7 mouse cellular contexts compared by ENCODE assay signal in the genomic region with DNA sequence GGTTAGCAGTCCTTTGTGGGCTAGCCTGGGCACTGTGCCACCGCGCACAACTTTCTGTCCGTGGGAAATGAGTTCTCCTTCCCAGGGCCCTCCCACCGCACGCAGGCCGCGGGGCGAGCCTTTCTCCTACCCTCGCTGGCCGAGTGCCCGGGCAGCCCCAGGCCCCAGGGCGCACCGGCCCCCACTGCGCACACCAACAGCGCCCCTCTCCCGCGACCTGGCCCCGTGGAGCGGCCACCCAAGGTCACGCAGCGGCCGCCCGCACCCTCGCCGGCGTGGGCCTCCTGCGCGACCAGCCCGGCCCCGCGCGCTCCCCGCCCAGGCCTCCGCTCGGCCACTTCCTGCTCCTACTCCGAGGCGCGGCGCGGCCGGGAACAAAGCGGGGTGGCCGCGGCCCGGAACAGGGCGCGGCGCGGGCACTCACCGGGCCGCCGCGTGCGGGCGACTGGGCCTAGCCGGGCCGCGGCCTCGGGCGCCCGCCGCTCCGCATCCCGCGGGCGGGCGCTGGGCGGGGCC. TPM values are rescaled to one million over a fixed set of nuclear protein-coding genes. Genes with fewer than 3 reads are reported as not detected.
A peak's percentile ranks its signal among the peaks of the same experiment; 100 is the strongest.
DNase-seq lines count a peak whose midpoint lies in the region; ATAC-seq and TF ChIP-seq lines count a peak whose summit lies in the region.

No protein-coding gene starts in this region.

- peak overlapping the region; percentile 72 for H3K4me3 ChIP-seq in spleen, adult 2 months (ENCODE audit: extremely low read depth, insufficient read depth, insufficient read length)
- peak overlapping the region; percentile 93 for H3K4me3 ChIP-seq in brown adipose tissue, adult 24 weeks (ENCODE audit: insufficient read depth, low read depth, low read length)
- H3K4me3 ChIP-seq in heart, embryonic 10.5 days: peak overlapping the region; percentile 98
- H3K4me3 ChIP-seq in kidney, embryonic 16.5 days (ENCODE audit: low read length): peak overlapping the region; percentile 99
- peak overlapping the region; percentile 83 for H3K4me3 ChIP-seq in stomach, embryonic 15.5 days (replicated peaks)

- peak overlapping the region; percentile 74 for H3K27ac ChIP-seq in spleen, adult 2 months (ENCODE audit: insufficient read depth, low read length)
- peak overlapping the region; percentile 88 for H3K27ac ChIP-seq in brown adipose tissue, adult 24 weeks (replicated peaks; ENCODE audit: low read depth, low read length)
- H3K27ac ChIP-seq in heart, embryonic 10.5 days: peak overlapping the region; percentile 100
- H3K27ac ChIP-seq in kidney, embryonic 16.5 days (ENCODE audit: low read length): peak overlapping the region; percentile 97
- peak overlapping the region; percentile 99 for H3K27ac ChIP-seq in stomach, embryonic 15.5 days

- no peak for DNase-seq in spleen, adult 2 months (ENCODE audit: low read depth in 1 of 2, low spot score in 2 of 2)
- DNase-seq in spleen, postnatal 14 days (ENCODE audit: low spot score in 2 of 2): no peak
- DNase-seq in heart, embryonic 10.5 days (ENCODE audit: low spot score): no peak
- DNase-seq in lung, postnatal 36 days: peak; percentile 46

- TF ChIP-seq CTCF in spleen, adult 2 months (IDR thresholded peaks at IDR 0.05; ENCODE audit: extremely low read depth, insufficient read depth, insufficient read length, insufficient replicate concordance): no peak

- peaks cover under 1% of the 10 kb centered on the region for H3K27me3 ChIP-seq in spleen, adult 2 months (ENCODE audit: control insufficient read depth, insufficient read depth, low read length)
- H3K27me3 ChIP-seq in heart, embryonic 10.5 days (ENCODE audit: insufficient read depth, poor library complexity, severe bottlenecking): peaks cover 19% of the 10 kb centered on the region
- H3K27me3 ChIP-seq in kidney, embryonic 16.5 days (ENCODE audit: insufficient read depth, low read length): 0 out of 2 replicates have a peak, but pooled peaks cover 4% of the 10 kb centered on the region
- no peaks in the 10 kb centered on the region for H3K27me3 ChIP-seq in stomach, embryonic 15.5 days (replicated peaks)

- peaks cover 5% of the 10 kb centered on the region; the same call in 1 of the 2 replicates for H3K36me3 ChIP-seq in spleen, adult 2 months (ENCODE audit: control insufficient read depth, insufficient read depth, low read length)
- peaks cover 27% of the 10 kb centered on the region for H3K36me3 ChIP-seq in heart, embryonic 10.5 days
- H3K36me3 ChIP-seq in kidney, embryonic 16.5 days (ENCODE audit: insufficient read depth, low read length): peaks cover 23% of the 10 kb centered on the region
- H3K36me3 ChIP-seq in stomach, embryonic 15.5 days: peaks cover 28% of the 10 kb centered on the region

- peak; percentile 0; the same call in 1 of the 2 replicates for ATAC-seq in kidney, embryonic 16.5 days (ENCODE audit: low FRiP score, low TSS enrichment)
- no peak for ATAC-seq in stomach, embryonic 15.5 days (ENCODE audit: insufficient read depth, low FRiP score, low read depth)

- TF ChIP-seq POLR2A in spleen, adult 2 months (IDR thresholded peaks at IDR 0.05; ENCODE audit: low read depth, low read length): no peak

- H3K9ac ChIP-seq in kidney, embryonic 16.5 days (replicated peaks; ENCODE audit: low read length): peak overlapping the region; percentile 100
- peak overlapping the region; percentile 90 for H3K9ac ChIP-seq in stomach, embryonic 15.5 days

- no peaks in the 10 kb centered on the region for H3K9me3 ChIP-seq in heart, embryonic 10.5 days
- H3K9me3 ChIP-seq in kidney, embryonic 16.5 days (ENCODE audit: low read length): no peaks in the 10 kb centered on the region
- H3K9me3 ChIP-seq in stomach, embryonic 15.5 days: no peaks in the 10 kb centered on the region

- 4% methylated on average over 63 of the region's 68 CpGs for WGBS in spleen, adult 2 months
- WGBS in heart, embryonic 10.5 days: 4% methylated on average over 68 of the region's 68 CpGs
- WGBS in kidney, embryonic 16.5 days: 0% methylated on average over 32 of the region's 68 CpGs
- WGBS in stomach, embryonic 15.5 days: 0% methylated on average over 44 of the region's 68 CpGs

- peaks cover 20% of the 10 kb centered on the region; the same call in 1 of the 2 replicates for H3K4me1 ChIP-seq in spleen, adult 2 months (ENCODE audit: control insufficient read depth, insufficient read depth, insufficient read length)
- peaks cover 39% of the 10 kb centered on the region for H3K4me1 ChIP-seq in brown adipose tissue, adult 24 weeks (ENCODE audit: control insufficient read depth, insufficient read depth, insufficient read length, low read length)
- H3K4me1 ChIP-seq in heart, embryonic 10.5 days: peaks cover 73% of the 10 kb centered on the region
- H3K4me1 ChIP-seq in kidney, embryonic 16.5 days (ENCODE audit: insufficient read depth, low read length): peaks cover 75% of the 10 kb centered on the region
- peaks cover 78% of the 10 kb centered on the region for H3K4me1 ChIP-seq in stomach, embryonic 15.5 days

- H3K4me2 ChIP-seq in kidney, embryonic 16.5 days (replicated peaks; ENCODE audit: low read depth, low read length): peak overlapping the region; percentile 72
- H3K4me2 ChIP-seq in stomach, embryonic 15.5 days: peak overlapping the region; percentile 89

RNA-seq across cellular contexts. Expression of gene Akt1, which starts 1.1 kb away (rescaled TPM):
- 105 and 137 TPM in 2 replicates for polyA plus RNA-seq in spleen, adult 2 months (2012; rRNA removed)
- 31.5 and 38.8 TPM in 2 replicates for polyA plus RNA-seq in brown adipose tissue, adult 24 weeks (2012; ENCODE audit: insufficient read depth, insufficient read length, missing spikeins)
- polyA plus RNA-seq in heart, embryonic 10.5 days (2016; fragmentation: Nextera tagmentation; extraction: Ambion mirVana): 57.1 and 82.0 TPM in 2 replicates
- 49.5 TPM in 2 replicates for polyA plus RNA-seq in kidney, embryonic 16.5 days (2015; fragmentation: Nextera tagmentation; extraction: Ambion mirVana)
- 161 and 170 TPM in 2 replicates for polyA plus RNA-seq in stomach, embryonic 15.5 days (2015; fragmentation: Nextera tagmentation; extraction: Ambion mirVana)

RNA-seq across cellular contexts. Expression of gene Zbtb42, which starts 5.0 kb away (rescaled TPM):
- 7.6 and 11.5 TPM in 2 replicates for polyA plus RNA-seq in spleen, adult 2 months (2012; rRNA removed)
- polyA plus RNA-seq in brown adipose tissue, adult 24 weeks (2012; ENCODE audit: insufficient read depth, insufficient read length, missing spikeins): 0.58 and 0.75 TPM in 2 replicates
- polyA plus RNA-seq in heart, embryonic 10.5 days (2016; fragmentation: Nextera tagmentation; extraction: Ambion mirVana): 3.9 and 4.3 TPM in 2 replicates
- 6.4 and 7.0 TPM in 2 replicates for polyA plus RNA-seq in kidney, embryonic 16.5 days (2015; fragmentation: Nextera tagmentation; extraction: Ambion mirVana)
- polyA plus RNA-seq in stomach, embryonic 15.5 days (2015; fragmentation: Nextera tagmentation; extraction: Ambion mirVana): 9.3 and 10.8 TPM in 2 replicates

RNA-seq across cellular contexts. Expression of gene Siva1, which starts 29.2 kb away (rescaled TPM):
- polyA plus RNA-seq in spleen, adult 2 months (2012; rRNA removed): 31.6 and 42.5 TPM in 2 replicates
- polyA plus RNA-seq in brown adipose tissue, adult 24 weeks (2012; ENCODE audit: insufficient read depth, insufficient read length, missing spikeins): 36.7 and 42.7 TPM in 2 replicates
- 175 and 207 TPM in 2 replicates for polyA plus RNA-seq in heart, embryonic 10.5 days (2016; fragmentation: Nextera tagmentation; extraction: Ambion mirVana)
- polyA plus RNA-seq in kidney, embryonic 16.5 days (2015; fragmentation: Nextera tagmentation; extraction: Ambion mirVana): 273 and 296 TPM in 2 replicates
- 198 and 214 TPM in 2 replicates for polyA plus RNA-seq in stomach, embryonic 15.5 days (2015; fragmentation: Nextera tagmentation; extraction: Ambion mirVana)

RNA-seq across cellular contexts. Expression of gene Cep170b, which starts 46.6 kb away (rescaled TPM):
- 7.6 and 9.1 TPM in 2 replicates for polyA plus RNA-seq in spleen, adult 2 months (2012; rRNA removed)
- polyA plus RNA-seq in brown adipose tissue, adult 24 weeks (2012; ENCODE audit: insufficient read depth, insufficient read length, missing spikeins): 1.6 and 1.8 TPM in 2 replicates
- 3.9 and 6.6 TPM in 2 replicates for polyA plus RNA-seq in heart, embryonic 10.5 days (2016; fragmentation: Nextera tagmentation; extraction: Ambion mirVana)
- 15.7 and 17.5 TPM in 2 replicates for polyA plus RNA-seq in kidney, embryonic 16.5 days (2015; fragmentation: Nextera tagmentation; extraction: Ambion mirVana)
- polyA plus RNA-seq in stomach, embryonic 15.5 days (2015; fragmentation: Nextera tagmentation; extraction: Ambion mirVana): 24.3 and 24.6 TPM in 2 replicates

RNA-seq across cellular contexts. Expression of gene Adssl1, which starts 53.8 kb away (rescaled TPM):
- 10.7 and 18.8 TPM in 2 replicates for polyA plus RNA-seq in spleen, adult 2 months (2012; rRNA removed)
- polyA plus RNA-seq in brown adipose tissue, adult 24 weeks (2012; ENCODE audit: insufficient read depth, insufficient read length, missing spikeins): 34.5 and 46.5 TPM in 2 replicates
- 57.2 and 99.3 TPM in 2 replicates for polyA plus RNA-seq in heart, embryonic 10.5 days (2016; fragmentation: Nextera tagmentation; extraction: Ambion mirVana)
- polyA plus RNA-seq in kidney, embryonic 16.5 days (2015; fragmentation: Nextera tagmentation; extraction: Ambion mirVana): 10.7 and 12.7 TPM in 2 replicates
- 4.3 and 4.4 TPM in 2 replicates for polyA plus RNA-seq in stomach, embryonic 15.5 days (2015; fragmentation: Nextera tagmentation; extraction: Ambion mirVana)
